Mouse (Mus musculus) heart, postnatal 0 days (tissue): ENCODE measurements around the gene Armc5.

Experiments used
- CTCF ChIP-seq: IDR thresholded peaks from 2 replicates; pipeline ENCODE4 v1.5.1; 2016; ENCODE audit warnings: antibody characterized with exemption, control low read depth, low read depth
- EP300 ChIP-seq: IDR thresholded peaks from 2 replicates; pipeline ENCODE4 v1.6.1; 2016; ENCODE audit warnings: antibody characterized with exemption, low read depth

DNA sequence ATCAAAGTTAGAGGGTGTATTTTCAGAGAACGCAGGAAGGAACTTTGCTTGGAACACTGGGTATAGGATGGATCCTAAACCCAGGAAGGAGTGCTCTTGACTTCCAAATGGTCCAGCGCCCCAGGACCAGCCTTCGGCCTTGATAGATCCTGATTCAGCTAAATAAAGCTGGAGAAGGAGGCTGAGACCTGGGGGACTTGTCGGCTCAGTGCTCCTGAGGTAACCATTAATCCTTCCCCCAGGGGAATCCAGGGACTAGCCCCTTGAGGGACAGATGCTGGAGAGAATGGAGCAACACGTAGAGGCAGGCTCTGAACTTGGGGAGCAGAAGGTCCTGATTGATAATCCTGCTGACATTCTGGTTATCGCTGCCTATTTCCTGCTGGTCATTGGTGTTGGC, 28.3 kb downstream of the Armc5 start, which contains the start of gene Slc5a2:
- TF ChIP-seq CTCF (no peak), EP300 (no peak)
